Mouse (Mus musculus) stomach, postnatal 0 days (tissue): Measurements from ENCODE around the gene Smim24. TPM values are rescaled to one million over a fixed set of nuclear protein-coding genes. Genes with fewer than 3 reads are reported as not detected.
A peak's percentile ranks its signal among the peaks of the same experiment; 100 is the strongest.

Experiments
- ATAC-seq: fragments of 200-750 bp; cut with Nextera tagmentation; 2 replicates; pipeline ENCODE4 v1.8.0; 2017; ENCODE audit not compliant: low FRiP score, low TSS enrichment
- DNase-seq: peaks from one replicate; pipeline ENCODE4 v3.0.0-alpha.2; 2016; ENCODE audit warnings: low spot score
- H3K27ac ChIP-seq: fragments of 300-500 bp; sonication (generic); replicated peaks from 2 replicates; pipeline ENCODE4 v1.5.1; 2014; ENCODE audit warnings: mild to moderate bottlenecking, control low read depth
- H3K27me3 ChIP-seq: fragments of 300-500 bp; sonication (generic); 2 replicates; pipeline ENCODE4 v1.6.1; 2014; ENCODE audit warnings: low read length; ENCODE audit not compliant: control insufficient read depth, insufficient read depth
- H3K36me3 ChIP-seq: fragments of 300-500 bp; sonication (generic); 2 replicates; pipeline ENCODE4 v1.6.1; 2014; ENCODE audit warnings: low read length, mixed read lengths; ENCODE audit not compliant: control insufficient read depth, insufficient read depth
- H3K4me1 ChIP-seq: fragments of 300-500 bp; sonication (generic); replicated peaks from 2 replicates; pipeline ENCODE4 v1.6.1; 2014; ENCODE audit warnings: antibody characterized with exemption; ENCODE audit not compliant: control insufficient read depth, insufficient read depth
- H3K4me2 ChIP-seq: fragments of 300-500 bp; sonication (generic); replicated peaks from 2 replicates; pipeline ENCODE4 v1.6.1; 2014; ENCODE audit warnings: low read depth, mild to moderate bottlenecking, control low read depth, moderate library complexity
- H3K4me3 ChIP-seq: fragments of 300-500 bp; sonication (generic); 2 replicates; pipeline ENCODE4 v1.5.1; 2014; ENCODE audit warnings: low read depth, low read length, control low read depth
- H3K9ac ChIP-seq: fragments of 300-500 bp; sonication (generic); 2 replicates; pipeline ENCODE4 v1.6.1; 2014; ENCODE audit warnings: mild to moderate bottlenecking, low read length, control low read depth, mixed read lengths
- H3K9me3 ChIP-seq: fragments of 300-500 bp; sonication (generic); 2 replicates; pipeline ENCODE4 v1.6.1; 2016; ENCODE audit warnings: low read length; ENCODE audit not compliant: control insufficient read depth
- CTCF ChIP-seq: IDR thresholded peaks from 2 replicates; pipeline ENCODE4 v1.5.1; 2016; ENCODE audit warnings: antibody characterized with exemption, low read depth, mild to moderate bottlenecking, moderate library complexity
- EP300 ChIP-seq: optimal IDR thresholded peaks from 2 replicates; pipeline ENCODE3; 2016; ENCODE audit warnings: antibody characterized with exemption
- WGBS: fragments of 180-500 bp; shearing (Covaris S2); extraction: QIAGEN DNeasy Blood & Tissue Kit; methylation state at CpG from one replicate; pipeline ENCODE4 v1.1.7; 2014; 5-methylcytosine and 5-hydroxymethylcytosine counted together
- microRNA-seq: library from miRNA; unstranded; fragments of <30 nt; microRNA quantifications from one replicate; pipeline ENCODE4, GENCODE M21; 2016
- polyA plus RNA-seq: library from polyadenylated mRNA; unstranded; fragments of >200 nt; fragmentation: Nextera tagmentation; extraction: Ambion mirVana; gene quantifications from 2 replicates; pipeline ENCODE4 v1.2.1, GENCODE M21; 2015

The Smim24 gene
- polyA plus RNA-seq, 1 experiment from 2014 or later = 205 TPM

- peak; percentile 40 for DNase-seq
- no peaks in the 10 kb centered on the region for H3K9me3 ChIP-seq
- H3K4me1 ChIP-seq = no peaks in the 10 kb centered on the region
- no peak for TF ChIP-seq EP300
- TF ChIP-seq CTCF = no peak
- no peak overlapping the region for H3K4me3 ChIP-seq
- no peak for ATAC-seq
- H3K27ac ChIP-seq = peak overlapping the region; percentile 45; the same call in 1 of the 2 replicates
- no peak overlapping the region; the same call in 1 of the 2 replicates for H3K9ac ChIP-seq
- H3K36me3 ChIP-seq = no peaks in the 10 kb centered on the region
- 45% methylated on average over 15 of the region's 15 CpGs for WGBS
- no peak overlapping the region for H3K4me2 ChIP-seq
- no peaks in the 10 kb centered on the region for H3K27me3 ChIP-seq
Measured at GRCm38 (mm10) chr10:81434361-81435263, 41.8 kb downstream of the Smim24 start.

- Histone ChIP-seq H3K4me2 (no peak overlapping the region), H3K4me1 (no peaks in the 10 kb centered on the region), H3K36me3 (no peaks in the 10 kb centered on the region), H3K9ac (no peak overlapping the region), H3K27ac (peak overlapping the region; percentile 45; the same call in 1 of the 2 replicates), H3K9me3 (no peaks in the 10 kb centered on the region), H3K4me3 (no peak overlapping the region), H3K27me3 (no peaks in the 10 kb centered on the region)
- WGBS = 44% methylated on average over 3 of the region's 3 CpGs
- ATAC-seq (no peak), DNase-seq (peak; percentile 74)
- no peak for TF ChIP-seq CTCF
- TF ChIP-seq EP300 = no peak
Measured at GRCm38 (mm10) chr10:81435436-81435835, 42.6 kb downstream of the Smim24 start.

- no peak overlapping the region for H3K27ac ChIP-seq
- no peak overlapping the region for H3K4me2 ChIP-seq
- DNase-seq (no peak), ATAC-seq (no peak)
- H3K4me1 ChIP-seq = no peaks in the 10 kb centered on the region
- no peaks in the 10 kb centered on the region; the same call in 1 of the 2 replicates for H3K27me3 ChIP-seq
- peak; percentile 69 for TF ChIP-seq CTCF
- no peak for TF ChIP-seq EP300
- no peaks in the 10 kb centered on the region for H3K36me3 ChIP-seq
- H3K4me3 ChIP-seq = no peak overlapping the region
- H3K9ac ChIP-seq = no peak overlapping the region
- no peaks in the 10 kb centered on the region for H3K9me3 ChIP-seq
Measured at GRCm38 (mm10) chr10:81441019-81441418, 48.2 kb downstream of the Smim24 start.

Small RNA genes lying within 50 kb of the gene (microRNA-seq; reads per million reads assigned to microRNA genes)
- gene Mir1191b = 1.6 reads per million
- gene Mir6913 = not detected

Other genes starting within 250 kb of the Smim24 start
- 18.7 and 20.9 TPM in 2 replicates for gene Pias4, start 225.1 kb upstream of the Smim24 start, polyA plus RNA-seq
- gene Eef2, start 216.4 kb upstream of the Smim24 start, polyA plus RNA-seq = 337 and 380 TPM in 2 replicates
- 44.6 and 51.8 TPM in 2 replicates for gene Dapk3, start 210.0 kb upstream of the Smim24 start, polyA plus RNA-seq
- gene 4930442H23Rik, start 209.2 kb upstream of the Smim24 start, polyA plus RNA-seq = 0.07 TPM in 1 of 2 replicates, not detected in the other
- 0.07 TPM in 1 of 2 replicates, not detected in the other for gene Nmrk2, start 191.0 kb upstream of the Smim24 start, polyA plus RNA-seq
- 0.64 and 0.91 TPM in 2 replicates for gene Atcay, start 162.2 kb upstream of the Smim24 start, polyA plus RNA-seq
- gene Zfr2, start 159.9 kb upstream of the Smim24 start, polyA plus RNA-seq = 2.1 and 3.2 TPM in 2 replicates
- 1.0 and 1.6 TPM in 2 replicates for gene Matk, start 140.1 kb upstream of the Smim24 start, polyA plus RNA-seq
- gene Mrpl54, start 126.1 kb upstream of the Smim24 start, polyA plus RNA-seq = 210 and 215 TPM in 2 replicates
- 30.5 and 34.6 TPM in 2 replicates for gene Apba3, start 126.1 kb upstream of the Smim24 start, polyA plus RNA-seq
- gene Tjp3, start 101.5 kb upstream of the Smim24 start, polyA plus RNA-seq = 42.5 and 46.0 TPM in 2 replicates
- gene Pip5k1c, start 100.1 kb upstream of the Smim24 start, polyA plus RNA-seq = 19.1 and 21.1 TPM in 2 replicates
- gene Cactin, start 71.9 kb upstream of the Smim24 start, polyA plus RNA-seq = 16.2 and 16.6 TPM in 2 replicates
- 19.7 and 20.2 TPM in 2 replicates for gene Tbxa2r, start 64.3 kb upstream of the Smim24 start, polyA plus RNA-seq
- 0.06 and 0.10 TPM in 2 replicates for gene Gipc3, start 49.8 kb upstream of the Smim24 start, polyA plus RNA-seq
- 72.2 and 77.9 TPM in 2 replicates for gene Hmg20b, start 42.6 kb upstream of the Smim24 start, polyA plus RNA-seq
- 7.4 and 7.9 TPM in 2 replicates for gene Mfsd12, start 35.6 kb upstream of the Smim24 start, polyA plus RNA-seq
- gene 4930404N11Rik, start 27.2 kb upstream of the Smim24 start, polyA plus RNA-seq = 16.5 and 17.5 TPM in 2 replicates
- gene Fzr1, start 14.5 kb upstream of the Smim24 start, polyA plus RNA-seq = 51.4 and 51.6 TPM in 2 replicates
- 59.4 and 63.0 TPM in 2 replicates for gene Dohh, start 8.6 kb upstream of the Smim24 start, polyA plus RNA-seq
- 1.1 and 1.4 TPM in 2 replicates for gene Gm48551, start 8.6 kb upstream of the Smim24 start, polyA plus RNA-seq
- gene Gm48552, start 4.0 kb upstream of the Smim24 start, polyA plus RNA-seq = 0.29 and 0.36 TPM in 2 replicates
- 40.4 and 42.4 TPM in 2 replicates for gene Nfic, start 62.6 kb downstream of the Smim24 start, polyA plus RNA-seq
- 0.62 TPM in 2 replicates for gene Celf5, start 89.7 kb downstream of the Smim24 start, polyA plus RNA-seq
- 37.0 and 38.3 TPM in 2 replicates for gene Ncln, start 103.3 kb downstream of the Smim24 start, polyA plus RNA-seq
- 1.0 and 1.5 TPM in 2 replicates for gene S1pr4, start 107.1 kb downstream of the Smim24 start, polyA plus RNA-seq
- 9.8 and 10.1 TPM in 2 replicates for gene Gna15, start 131.2 kb downstream of the Smim24 start, polyA plus RNA-seq
- 62.5 and 70.7 TPM in 2 replicates for gene Gna11, start 152.1 kb downstream of the Smim24 start, polyA plus RNA-seq
- gene Aes, start 166.4 kb downstream of the Smim24 start, polyA plus RNA-seq = 429 and 495 TPM in 2 replicates
- gene Tle2, start 181.5 kb downstream of the Smim24 start, polyA plus RNA-seq = 4.8 and 6.9 TPM in 2 replicates
- 7.6 and 8.9 TPM in 2 replicates for gene Tle6, start 208.0 kb downstream of the Smim24 start, polyA plus RNA-seq
- 0.24 and 0.35 TPM in 2 replicates for gene BC025920, start 213.2 kb downstream of the Smim24 start, polyA plus RNA-seq
- 15.1 and 15.6 TPM in 2 replicates for gene Sirt6, start 234.7 kb downstream of the Smim24 start, polyA plus RNA-seq
- 3.3 and 5.3 TPM in 2 replicates for gene Ankrd24, start 235.5 kb downstream of the Smim24 start, polyA plus RNA-seq